Mouse (Mus musculus) heart, postnatal 0 days (tissue): Measurements from ENCODE around the gene Zfp213.

Source experiments
- CTCF ChIP-seq: IDR thresholded peaks from 2 replicates; pipeline ENCODE4 v1.5.1; 2016; ENCODE audit warnings: antibody characterized with exemption, control low read depth, low read depth
- EP300 ChIP-seq: IDR thresholded peaks from 2 replicates; pipeline ENCODE4 v1.6.1; 2016; ENCODE audit warnings: antibody characterized with exemption, low read depth

- TF ChIP-seq CTCF, result no peak
- TF ChIP-seq EP300, result no peak
These were observed 36.9 kb upstream of the Zfp213 start, which contains the start of gene Zscan10 for GRCm38 (mm10) chr17:23600641-23601622.
